Mouse (Mus musculus) kidney, embryonic 16.5 days (tissue): ENCODE data around the gene Cenpt. TPM values are rescaled to one million over a fixed set of nuclear protein-coding genes. Genes with fewer than 3 reads are reported as not detected.

Experiments
- ATAC-seq: fragments of 200-750 bp; cut with Nextera tagmentation; 2 replicates; pipeline ENCODE4 v1.8.0; 2017; ENCODE audit warnings: moderate TSS enrichment; ENCODE audit not compliant: low FRiP score, low TSS enrichment
- H3K27ac ChIP-seq: fragments of 300-500 bp; sonication (generic); 2 replicates; pipeline ENCODE4 v1.5.1; 2014; ENCODE audit warnings: low read length
- H3K27me3 ChIP-seq: fragments of 300-500 bp; sonication (generic); 2 replicates; pipeline ENCODE4 v1.6.1; 2014; ENCODE audit warnings: low read length, control low read depth, mixed read lengths; ENCODE audit not compliant: insufficient read depth
- H3K36me3 ChIP-seq: fragments of 300-500 bp; sonication (generic); 2 replicates; pipeline ENCODE4 v1.6.1; 2014; ENCODE audit warnings: low read length, control low read depth, mixed read lengths; ENCODE audit not compliant: insufficient read depth
- H3K4me1 ChIP-seq: fragments of 300-500 bp; sonication (generic); 2 replicates; pipeline ENCODE4 v1.6.1; 2014; ENCODE audit warnings: low read length, control low read depth, mixed read lengths; ENCODE audit not compliant: insufficient read depth
- H3K4me2 ChIP-seq: fragments of 300-500 bp; sonication (generic); replicated peaks from 2 replicates; pipeline ENCODE4 v1.6.1; 2014; ENCODE audit warnings: low read depth, low read length
- H3K4me3 ChIP-seq: fragments of 300-500 bp; sonication (generic); 2 replicates; pipeline ENCODE4 v1.5.1; 2014; ENCODE audit warnings: mild to moderate bottlenecking, low read length
- H3K9ac ChIP-seq: fragments of 300-500 bp; sonication (generic); replicated peaks from 2 replicates; pipeline ENCODE4 v1.6.1; 2014; ENCODE audit warnings: low read length
- H3K9me3 ChIP-seq: fragments of 300-500 bp; sonication (generic); 2 replicates; pipeline ENCODE4 v1.6.1; 2016; ENCODE audit warnings: low read length, control low read depth
- WGBS: fragments of 180-500 bp; shearing (Covaris S2); extraction: QIAGEN DNeasy Blood & Tissue Kit; methylation state at CpG from one replicate; pipeline ENCODE4 v1.1.7; 2014; 5-methylcytosine and 5-hydroxymethylcytosine counted together
- polyA plus RNA-seq: library from polyadenylated mRNA; unstranded; fragments of >200 nt; fragmentation: Nextera tagmentation; extraction: Ambion mirVana; gene quantifications from 2 replicates; pipeline ENCODE4 v1.2.1, GENCODE M21; 2015

Cenpt gene
- polyA plus RNA-seq, 1 experiment from 2014 or later = 44.7 TPM

GRCm38 (mm10) chr8:105812511-105812910 is 40.6 kb downstream of the Cenpt start:
- H3K4me3 ChIP-seq = no peak overlapping the region
- H3K9me3 ChIP-seq = no peaks in the 10 kb centered on the region
- H3K27ac ChIP-seq = no peak overlapping the region
- H3K27me3 ChIP-seq = no peaks in the 10 kb centered on the region
- no peak for ATAC-seq
- peaks cover 7% of the 10 kb centered on the region; the same call in 1 of the 2 replicates for H3K4me1 ChIP-seq
- H3K9ac ChIP-seq = no peak overlapping the region
- 78% methylated on average over 5 of the region's 5 CpGs for WGBS
- H3K36me3 ChIP-seq = no peaks in the 10 kb centered on the region; the same call in 1 of the 2 replicates
- H3K4me2 ChIP-seq = no peak overlapping the region

- Histone ChIP-seq H3K36me3 (no peaks in the 10 kb centered on the region; the same call in 1 of the 2 replicates), H3K4me1 (peaks cover 7% of the 10 kb centered on the region; the same call in 1 of the 2 replicates), H3K9me3 (no peaks in the 10 kb centered on the region), H3K27ac (no peak overlapping the region), H3K9ac (no peak overlapping the region), H3K4me2 (no peak overlapping the region), H3K4me3 (no peak overlapping the region), H3K27me3 (no peaks in the 10 kb centered on the region)
- ATAC-seq = no peak
- WGBS = 83% methylated on average over 3 of the region's 3 CpGs
Observed at GRCm38 (mm10) chr8:105811543-105811942, 41.5 kb downstream of the Cenpt start.

GRCm38 (mm10) chr8:105811061-105811460 is 42.0 kb downstream of the Cenpt start:
- Histone ChIP-seq H3K27ac (no peak overlapping the region), H3K27me3 (no peaks in the 10 kb centered on the region), H3K4me2 (no peak overlapping the region), H3K4me1 (peaks cover 7% of the 10 kb centered on the region; the same call in 1 of the 2 replicates), H3K9me3 (no peaks in the 10 kb centered on the region), H3K36me3 (no peaks in the 10 kb centered on the region; the same call in 1 of the 2 replicates), H3K4me3 (no peak overlapping the region), H3K9ac (no peak overlapping the region)
- WGBS = 79% methylated on average over 10 of the region's 10 CpGs
- no peak for ATAC-seq

- no peak overlapping the region for H3K9ac ChIP-seq
- 86% methylated on average over 6 of the region's 6 CpGs for WGBS
- no peaks in the 10 kb centered on the region for H3K27me3 ChIP-seq
- H3K27ac ChIP-seq = no peak overlapping the region
- H3K4me1 ChIP-seq = peaks cover 7% of the 10 kb centered on the region; the same call in 1 of the 2 replicates
- H3K36me3 ChIP-seq = peaks cover under 1% of the 10 kb centered on the region; the same call in 1 of the 2 replicates
- no peaks in the 10 kb centered on the region for H3K9me3 ChIP-seq
- H3K4me3 ChIP-seq = no peak overlapping the region
- no peak overlapping the region for H3K4me2 ChIP-seq
- ATAC-seq = no peak
Observed at GRCm38 (mm10) chr8:105810245-105810786, 42.8 kb downstream of the Cenpt start.

GRCm38 (mm10) chr8:105808480-105808879 is 44.6 kb downstream of the Cenpt start:
- 95% methylated on average over 2 of the region's 2 CpGs for WGBS
- Histone ChIP-seq H3K36me3 (peaks cover 9% of the 10 kb centered on the region; the same call in 1 of the 2 replicates), H3K4me3 (no peak overlapping the region), H3K27me3 (no peaks in the 10 kb centered on the region), H3K9ac (no peak overlapping the region), H3K4me2 (no peak overlapping the region), H3K4me1 (peaks cover 7% of the 10 kb centered on the region; the same call in 1 of the 2 replicates), H3K9me3 (no peaks in the 10 kb centered on the region), H3K27ac (no peak overlapping the region)
- no peak for ATAC-seq

GRCm38 (mm10) chr8:105807766-105808165 is 45.3 kb downstream of the Cenpt start:
- Histone ChIP-seq H3K9ac (no peak overlapping the region), H3K27ac (no peak overlapping the region), H3K36me3 (peaks cover 9% of the 10 kb centered on the region; the same call in 1 of the 2 replicates), H3K4me3 (no peak overlapping the region), H3K4me1 (peaks cover 7% of the 10 kb centered on the region; the same call in 1 of the 2 replicates), H3K27me3 (no peaks in the 10 kb centered on the region), H3K9me3 (no peaks in the 10 kb centered on the region), H3K4me2 (no peak overlapping the region)
- ATAC-seq = no peak
- WGBS = 72% methylated on average over 5 of the region's 5 CpGs

- Histone ChIP-seq H3K4me1 (peaks cover 7% of the 10 kb centered on the region; the same call in 1 of the 2 replicates), H3K9ac (no peak overlapping the region), H3K27ac (no peak overlapping the region), H3K4me2 (no peak overlapping the region), H3K4me3 (no peak overlapping the region), H3K9me3 (no peaks in the 10 kb centered on the region), H3K36me3 (peaks cover 9% of the 10 kb centered on the region; the same call in 1 of the 2 replicates), H3K27me3 (no peaks in the 10 kb centered on the region)
- ATAC-seq = no peak
- 51% methylated on average over 1 of the region's 1 CpGs for WGBS
Observed at GRCm38 (mm10) chr8:105805964-105806363, 47.1 kb downstream of the Cenpt start.

- Histone ChIP-seq H3K4me2 (no peak overlapping the region), H3K4me1 (peaks cover 7% of the 10 kb centered on the region; the same call in 1 of the 2 replicates), H3K9ac (no peak overlapping the region), H3K27me3 (no peaks in the 10 kb centered on the region), H3K4me3 (no peak overlapping the region), H3K36me3 (0 out of 2 replicates have a peak, but pooled peaks cover 9% of the 10 kb centered on the region), H3K9me3 (no peaks in the 10 kb centered on the region), H3K27ac (0 out of 2 replicates have a peak overlapping the region, but pooled peaks have one; percentile 13)
- 77% methylated on average over 3 of the region's 3 CpGs for WGBS
- no peak for ATAC-seq
Observed at GRCm38 (mm10) chr8:105805346-105805745, 47.7 kb downstream of the Cenpt start.

GRCm38 (mm10) chr8:105804797-105805196 is 48.3 kb downstream of the Cenpt start:
- WGBS = 74% methylated on average over 7 of the region's 7 CpGs
- no peak overlapping the region for H3K27ac ChIP-seq
- H3K9ac ChIP-seq = no peak overlapping the region
- no peaks in the 10 kb centered on the region for H3K27me3 ChIP-seq
- H3K4me3 ChIP-seq = no peak overlapping the region
- ATAC-seq = peak; percentile 74; the same call in 1 of the 2 replicates
- H3K9me3 ChIP-seq = no peaks in the 10 kb centered on the region
- peaks cover 7% of the 10 kb centered on the region; the same call in 1 of the 2 replicates for H3K4me1 ChIP-seq
- 0 out of 2 replicates have a peak, but pooled peaks cover 9% of the 10 kb centered on the region for H3K36me3 ChIP-seq
- H3K4me2 ChIP-seq = no peak overlapping the region
